Mouse (Mus musculus) stomach, embryonic 14.5 days (tissue): ENCODE data around the gene Ciao2b. TPM values are rescaled to one million over a fixed set of nuclear protein-coding genes. Genes with fewer than 3 reads are reported as not detected.

ENCODE experiments used
- ATAC-seq: fragments of 200-750 bp; cut with Nextera tagmentation; 2 replicates; pipeline ENCODE4 v1.8.0; 2017; ENCODE audit warnings: low read depth, moderate TSS enrichment; ENCODE audit not compliant: insufficient number of reproducible peaks, insufficient read depth, low FRiP score
- H3K27ac ChIP-seq: fragments of 300-500 bp; sonication (generic); 2 replicates; pipeline ENCODE4 v1.5.1; 2014; ENCODE audit warnings: mild to moderate bottlenecking, low read length, moderate library complexity, mixed read lengths
- H3K27me3 ChIP-seq: fragments of 300-500 bp; sonication (generic); 2 replicates; pipeline ENCODE4 v1.6.1; 2014; ENCODE audit warnings: low read length, control low read depth, mixed read lengths; ENCODE audit not compliant: control insufficient read depth, insufficient read depth
- H3K36me3 ChIP-seq: fragments of 300-500 bp; sonication (generic); 2 replicates; pipeline ENCODE4 v1.6.1; 2014; ENCODE audit warnings: mild to moderate bottlenecking, control low read depth, low read length, moderate library complexity, mixed read lengths; ENCODE audit not compliant: control insufficient read depth, insufficient read depth
- H3K4me1 ChIP-seq: fragments of 300-500 bp; sonication (generic); 2 replicates; pipeline ENCODE4 v1.6.1; 2014; ENCODE audit warnings: low read length, control low read depth, mixed read lengths; ENCODE audit not compliant: control insufficient read depth, insufficient read depth
- H3K4me2 ChIP-seq: fragments of 300-500 bp; sonication (generic); replicated peaks from 2 replicates; pipeline ENCODE4 v1.6.1; 2014; ENCODE audit warnings: low read depth, low read length, control low read depth
- H3K4me3 ChIP-seq: fragments of 300-500 bp; sonication (generic); 2 replicates; pipeline ENCODE4 v1.5.1; 2014; ENCODE audit warnings: low read depth, low read length, control low read depth
- H3K9ac ChIP-seq: fragments of 300-500 bp; sonication (generic); replicated peaks from 2 replicates; pipeline ENCODE4 v1.6.1; 2014; ENCODE audit warnings: low read depth, mild to moderate bottlenecking, control low read depth, low read length, moderate library complexity, mixed read lengths
- H3K9me3 ChIP-seq: fragments of 300-500 bp; sonication (generic); 2 replicates; pipeline ENCODE4 v1.6.1; 2016; ENCODE audit warnings: low read depth, low read length, control low read depth; ENCODE audit not compliant: control insufficient read depth
- WGBS: fragments of 180-500 bp; shearing (Covaris S2); extraction: QIAGEN DNeasy Blood & Tissue Kit; methylation state at CpG from one replicate; pipeline ENCODE4 v1.1.7; 2014; 5-methylcytosine and 5-hydroxymethylcytosine counted together
- polyA plus RNA-seq: library from polyadenylated mRNA; unstranded; fragments of >200 nt; fragmentation: Nextera tagmentation; extraction: Ambion mirVana; gene quantifications from 2 replicates; pipeline ENCODE4 v1.2.1, GENCODE M21; 2014

The Ciao2b gene
- polyA plus RNA-seq, 1 experiment from 2014 or later, result 94.1 TPM

DNA sequence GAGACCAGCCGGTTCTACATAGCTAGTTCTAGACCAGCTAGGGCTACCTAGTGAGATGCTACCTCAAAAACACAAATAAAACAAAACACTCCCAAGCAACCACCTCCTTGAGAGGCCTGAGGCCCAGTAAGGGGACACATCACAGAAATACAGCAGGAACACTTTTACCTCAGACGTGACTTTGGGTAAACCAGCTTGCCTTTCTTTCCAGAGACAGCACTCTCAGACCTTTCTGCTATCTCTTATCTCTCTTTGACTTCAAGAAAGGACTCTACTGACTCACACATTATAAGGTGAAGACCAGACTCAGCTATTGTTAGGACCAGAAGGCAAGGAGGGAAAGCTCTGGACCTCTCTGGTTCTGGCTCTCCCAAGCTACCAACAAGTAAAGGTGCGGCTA lies 51.5 kb downstream of the Ciao2b start:
- Histone ChIP-seq H3K4me3 (no peak overlapping the region), H3K27me3 (no peaks in the 10 kb centered on the region), H3K27ac (no peak overlapping the region), H3K4me1 (peaks cover 9% of the 10 kb centered on the region; the same call in 1 of the 2 replicates), H3K4me2 (no peak overlapping the region; the same call in 1 of the 2 replicates), H3K9me3 (no peaks in the 10 kb centered on the region), H3K9ac (no peak overlapping the region), H3K36me3 (peaks cover 17% of the 10 kb centered on the region; the same call in 1 of the 2 replicates)
- no peak for ATAC-seq
- WGBS, result 95% methylated on average over 3 of the region's 3 CpGs

Other genes starting within 250 kb of the Ciao2b start
- 6.4 and 7.2 TPM in 2 replicates for gene Cmtm4, start 246.2 kb downstream of the Ciao2b start, polyA plus RNA-seq
- gene Dync1li2, start 198.9 kb downstream of the Ciao2b start, polyA plus RNA-seq, result 58.4 and 69.2 TPM in 2 replicates
- gene Terb1, start 132.1 kb downstream of the Ciao2b start, polyA plus RNA-seq, result 0.26 and 0.43 TPM in 2 replicates
- 111 and 115 TPM in 2 replicates for gene Nae1, start 107.3 kb downstream of the Ciao2b start, polyA plus RNA-seq
- gene Car7, start 107.3 kb downstream of the Ciao2b start, polyA plus RNA-seq, result 0.55 and 1.6 TPM in 2 replicates
- 13.7 and 14.3 TPM in 2 replicates for gene Pdp2, start 50.5 kb downstream of the Ciao2b start, polyA plus RNA-seq
- gene Cdh16, start 17.6 kb downstream of the Ciao2b start, polyA plus RNA-seq, result 4.9 and 6.0 TPM in 2 replicates
- 7.9 and 8.2 TPM in 2 replicates for gene Rrad, start 10.6 kb downstream of the Ciao2b start, polyA plus RNA-seq
- gene Ces2a, start 92.0 kb upstream of the Ciao2b start, polyA plus RNA-seq, result not detected in 2 replicates
- gene Ces2b, start 189.6 kb upstream of the Ciao2b start, polyA plus RNA-seq, result 0.38 and 0.46 TPM in 2 replicates
- gene Ces2c, start 205.1 kb upstream of the Ciao2b start, polyA plus RNA-seq, result 0.32 TPM in 2 replicates